20 mouse cellular contexts compared by ENCODE assay signal in the genomic region with DNA sequence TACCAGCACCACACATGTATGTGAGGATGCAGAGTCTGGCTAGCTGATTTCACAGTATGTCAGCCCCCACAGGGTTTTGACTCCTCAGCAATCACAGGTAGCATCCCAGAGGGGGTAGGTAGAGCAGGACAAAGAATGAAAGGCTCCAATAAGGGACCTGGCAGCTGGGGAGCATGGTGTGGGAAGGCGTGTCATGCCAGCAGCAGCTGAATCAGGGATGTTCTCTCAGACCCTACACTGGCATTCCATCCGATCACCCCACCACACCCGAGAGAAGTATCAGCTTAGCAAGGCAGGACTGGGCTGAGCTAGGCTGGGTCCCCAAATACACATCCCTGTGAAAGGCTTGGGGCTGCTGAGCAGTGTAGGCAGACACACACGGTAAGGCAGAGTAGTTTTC.
"Had no signal": no experiment of that assay in that cellular context is flagged by ENCODE, and none has a peak within 500 bp of the region (broad histone marks: within the 10 kb centered on the region; RNA-seq: fewer than 3 reads in every experiment).

No protein-coding gene starts in this region.

- H3K4me1 ChIP-seq: midbrain, embryonic 13.5 days; midbrain, embryonic 15.5 days had no signal

- H3K9me3 ChIP-seq: lung, embryonic 15.5 days; megakaryocyte, embryonic 14.5 days; midbrain, embryonic 13.5 days; midbrain, embryonic 15.5 days; neural tube, embryonic 13.5 days; neural tube, embryonic 15.5 days had no signal

- H3K9ac ChIP-seq: lung, embryonic 15.5 days; midbrain, embryonic 13.5 days; midbrain, embryonic 15.5 days; neural tube, embryonic 13.5 days; neural tube, embryonic 15.5 days had no signal

- ATAC-seq: lung, postnatal 0 days; midbrain, embryonic 13.5 days; midbrain, embryonic 15.5 days had no signal

- H3K27ac ChIP-seq: lung, embryonic 15.5 days; macrophage; midbrain, embryonic 13.5 days; midbrain, embryonic 15.5 days; neural tube, embryonic 13.5 days; neural tube, embryonic 15.5 days had no signal

- DNase-seq: lung, adult 2 months; lung, postnatal 14 days; lung, postnatal 36 days; retina, postnatal 1 day; right cerebral cortex, adult 18-20 months; right cerebral cortex, postnatal 25 days; right cerebral cortex, postnatal 4 days; spleen, adult 18-20 months; thymus, adult 18-20 months; thymus, postnatal 14 days; thymus, postnatal 36 days had no signal

- H3K27me3 ChIP-seq: lung, embryonic 15.5 days; midbrain, embryonic 13.5 days; midbrain, embryonic 15.5 days; neural tube, embryonic 13.5 days; neural tube, embryonic 15.5 days had no signal

- H3K36me3 ChIP-seq: lung, embryonic 15.5 days; midbrain, embryonic 13.5 days; midbrain, embryonic 15.5 days; neural tube, embryonic 13.5 days; neural tube, embryonic 15.5 days had no signal

- H3K4me3 ChIP-seq: lung, embryonic 15.5 days; megakaryocyte, embryonic 14.5 days; midbrain, embryonic 13.5 days; midbrain, embryonic 15.5 days; neural tube, embryonic 13.5 days; neural tube, embryonic 15.5 days had no signal

- H3K4me2 ChIP-seq: lung, embryonic 15.5 days; midbrain, embryonic 11.5 days; midbrain, embryonic 13.5 days; midbrain, embryonic 15.5 days; neural tube, embryonic 13.5 days; neural tube, embryonic 15.5 days had no signal
